Mouse (Mus musculus) urinary bladder, postnatal 10 days (tissue): Measurements from ENCODE around the gene Nbea.

Experiments used
- DNase-seq: peaks from one replicate; pipeline ENCODE4 v3.0.0; 2022; ENCODE audit warnings: low spot score

The Nbea gene

DNA sequence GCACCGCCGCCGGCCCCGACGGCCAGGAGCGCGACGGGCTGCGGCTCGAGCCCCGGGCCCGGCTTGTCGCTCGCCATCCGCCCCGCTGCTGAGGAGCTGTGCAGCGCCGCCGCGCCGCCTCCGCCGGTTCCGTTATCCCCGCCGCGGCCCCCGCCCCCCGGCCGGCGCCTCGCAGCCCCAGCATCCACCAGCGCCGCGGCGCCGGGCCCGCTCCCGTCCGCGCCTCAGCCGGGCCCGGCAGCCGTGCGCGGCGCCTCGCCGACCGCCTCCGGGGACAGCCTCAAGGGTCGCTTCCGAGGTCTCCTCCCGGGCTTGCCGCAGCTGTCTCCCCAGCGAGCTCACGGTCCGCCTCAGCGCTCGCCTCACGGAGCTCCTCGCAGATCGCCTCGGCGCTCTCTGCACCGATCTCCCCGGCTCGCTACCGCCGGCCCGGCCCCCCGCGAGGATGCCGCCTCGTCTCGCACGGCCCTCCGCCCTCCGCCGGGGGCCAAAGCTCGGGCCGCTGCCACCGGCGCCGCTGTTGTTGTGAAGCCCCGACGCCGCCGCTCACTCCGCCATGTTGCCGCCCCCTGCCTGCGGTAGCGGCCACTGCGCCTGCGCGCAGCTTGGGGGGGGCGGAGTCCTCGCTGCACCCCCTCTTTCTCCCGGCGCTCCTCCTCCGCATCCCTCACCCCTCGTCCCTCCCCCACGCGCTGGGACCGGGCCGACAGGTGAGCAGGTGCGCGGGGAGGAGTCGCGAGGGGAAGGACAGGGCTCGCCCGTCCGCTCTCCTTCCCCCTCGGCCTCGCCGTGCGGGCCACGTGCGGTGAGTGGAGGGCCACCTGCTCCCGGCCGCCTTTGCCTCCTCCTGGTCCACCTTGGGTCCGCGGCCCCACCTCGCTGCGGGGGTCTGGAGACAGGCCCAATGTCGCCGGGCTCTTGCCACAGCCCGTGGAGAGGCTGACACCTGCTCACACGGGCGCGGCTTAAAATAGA, at the start of gene Nbea:
Nbea (minus strand) TSS at position 543 of the 975 bp plus-strand sequence.
- peak; percentile 39 for DNase-seq

DNA sequence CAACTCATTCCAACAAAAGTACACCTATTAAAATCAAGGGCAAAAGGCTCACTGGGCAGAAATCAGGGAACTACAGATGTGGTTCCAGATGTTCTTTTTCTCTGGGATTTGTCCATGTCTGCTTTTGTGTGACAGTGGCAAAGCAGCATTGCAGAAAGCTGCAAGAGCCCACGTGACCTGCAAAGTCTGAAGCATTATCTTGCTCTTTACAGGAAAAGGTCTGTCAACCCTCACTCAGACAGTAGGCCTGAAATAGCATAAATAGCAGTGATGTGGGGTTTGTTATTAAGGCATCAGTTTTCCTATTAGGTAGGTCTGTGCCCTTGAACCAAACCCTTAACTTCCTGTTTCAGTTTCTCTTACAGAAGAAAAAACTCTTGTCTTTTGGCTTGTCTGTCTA, 45.8 kb upstream of the Nbea start:
- DNase-seq, result no peak

DNA sequence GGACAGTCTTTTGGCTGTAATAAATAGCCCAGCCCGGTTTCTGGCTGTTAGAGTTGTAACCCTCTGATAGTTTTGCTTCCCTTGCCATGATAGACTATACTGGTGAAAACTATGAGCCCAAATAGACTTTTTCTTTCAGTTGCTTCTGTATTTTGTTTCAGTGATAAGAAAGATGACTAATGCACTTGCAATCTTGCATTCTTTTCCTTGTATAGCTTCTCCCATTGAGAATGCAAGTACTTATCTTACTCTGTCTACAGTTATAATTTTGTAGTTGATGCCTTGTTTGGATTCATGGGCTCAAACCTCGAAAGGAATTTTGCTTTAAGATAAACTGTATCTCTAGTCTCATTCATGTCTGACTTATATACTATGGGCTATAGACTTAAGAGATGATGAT, 32.5 kb upstream of the Nbea start:
- no peak for DNase-seq

DNA sequence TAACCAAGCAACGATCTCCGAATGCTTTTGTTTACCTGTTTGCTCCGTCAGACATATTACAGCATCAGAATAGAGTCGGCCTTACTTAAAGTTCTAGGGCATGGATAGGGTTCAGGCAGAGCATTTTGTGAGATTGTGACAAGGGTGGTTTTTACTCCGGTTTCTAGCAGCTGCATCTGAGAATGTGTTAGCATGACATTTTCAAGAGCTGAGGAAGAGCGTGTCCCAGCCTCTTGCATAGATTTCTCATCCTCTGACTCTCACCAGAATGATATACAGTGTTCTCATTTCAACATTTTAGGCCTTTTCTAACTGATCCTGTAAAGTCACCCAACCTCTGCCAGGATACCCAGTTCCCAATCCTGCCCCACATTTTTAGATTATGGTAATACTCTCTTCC, 20.5 kb upstream of the Nbea start:
- no peak for DNase-seq

DNA sequence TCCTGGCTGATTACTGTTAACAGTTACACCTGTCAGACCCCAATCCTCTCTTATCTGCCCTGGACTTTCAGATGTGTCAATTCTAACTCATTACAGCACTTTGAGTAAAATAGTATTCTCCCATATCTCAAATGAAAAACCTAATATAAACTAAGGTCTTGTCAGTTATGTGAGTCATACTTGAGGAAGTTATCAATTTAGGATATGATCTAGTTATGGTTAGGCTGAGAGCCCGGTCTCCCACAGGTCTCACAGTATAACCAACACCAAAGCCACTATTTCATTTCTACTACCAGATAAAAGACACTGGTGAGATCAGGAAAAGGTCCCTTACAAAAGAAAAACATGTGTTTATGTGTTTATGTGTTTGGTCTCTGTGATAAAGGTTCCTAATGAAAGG, 4.7 kb upstream of the Nbea start:
- no peak for DNase-seq

DNA sequence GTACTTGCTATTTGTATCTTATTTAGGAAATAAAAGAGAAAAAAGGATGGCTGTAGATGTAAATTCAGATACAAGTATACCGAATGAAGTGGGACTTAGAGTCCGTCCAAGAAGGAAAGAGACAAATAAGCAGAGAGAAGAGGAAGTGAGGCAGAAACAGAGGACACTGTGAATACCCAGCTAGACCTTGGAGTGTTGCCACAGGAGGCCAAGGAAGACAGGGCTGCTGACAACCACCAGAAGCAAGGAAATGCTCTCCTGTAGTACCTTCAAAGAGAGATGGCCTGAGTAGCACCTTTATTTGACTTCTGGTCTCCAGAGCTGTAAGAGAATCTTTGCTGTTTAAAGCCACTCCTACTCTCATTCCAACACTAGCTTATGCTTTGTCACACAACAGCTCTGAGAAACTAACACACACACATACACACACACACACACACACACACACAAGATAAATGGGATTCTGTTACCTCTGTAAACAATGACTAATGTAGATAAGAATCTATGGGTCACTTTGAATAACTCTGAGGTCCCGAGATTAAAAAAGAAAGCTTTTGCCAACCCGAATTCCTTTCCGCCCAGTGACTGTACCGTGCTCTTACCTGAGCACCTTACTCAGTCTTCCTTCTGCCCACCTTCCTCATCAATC, 3.8 kb upstream of the Nbea start:
- DNase-seq, result no peak

DNA sequence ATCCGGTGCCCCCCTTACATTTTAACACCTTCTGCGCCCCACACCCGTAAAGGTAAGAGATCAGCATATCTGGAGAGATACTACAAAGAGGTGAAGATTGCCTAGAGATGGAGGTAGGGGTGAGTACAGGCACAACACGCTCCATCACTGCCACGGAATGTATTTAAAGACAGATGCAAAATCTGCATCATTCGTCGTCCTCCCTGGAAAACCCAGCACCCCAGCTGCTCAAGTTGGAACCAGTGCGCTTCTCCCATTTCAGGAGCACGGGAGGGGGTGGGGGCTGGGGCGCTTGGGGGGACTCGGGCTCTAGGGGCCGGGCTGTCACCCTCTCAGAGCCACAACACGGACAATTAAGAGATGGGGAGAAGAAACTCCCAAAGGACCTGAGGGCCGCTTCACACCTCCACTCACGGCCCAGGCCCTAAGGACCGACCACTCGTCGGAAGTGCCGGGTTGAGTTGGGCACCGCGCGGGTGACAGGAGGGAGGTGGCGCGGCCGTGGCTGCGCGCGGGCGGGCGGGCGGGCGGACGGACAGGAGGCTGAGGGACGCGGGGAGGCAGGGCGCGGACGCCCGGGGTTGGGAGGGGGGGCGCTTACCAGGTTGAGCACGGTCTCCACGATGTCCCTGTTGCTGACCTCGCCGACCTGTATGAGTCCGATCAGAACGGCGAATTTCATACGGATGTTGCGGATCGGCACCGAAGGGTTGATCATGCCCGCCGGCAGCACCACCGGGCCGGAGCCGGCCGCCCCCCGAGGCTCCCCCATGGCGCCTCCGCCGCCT, 936 bp downstream of the Nbea start:
- no peak for DNase-seq

DNA sequence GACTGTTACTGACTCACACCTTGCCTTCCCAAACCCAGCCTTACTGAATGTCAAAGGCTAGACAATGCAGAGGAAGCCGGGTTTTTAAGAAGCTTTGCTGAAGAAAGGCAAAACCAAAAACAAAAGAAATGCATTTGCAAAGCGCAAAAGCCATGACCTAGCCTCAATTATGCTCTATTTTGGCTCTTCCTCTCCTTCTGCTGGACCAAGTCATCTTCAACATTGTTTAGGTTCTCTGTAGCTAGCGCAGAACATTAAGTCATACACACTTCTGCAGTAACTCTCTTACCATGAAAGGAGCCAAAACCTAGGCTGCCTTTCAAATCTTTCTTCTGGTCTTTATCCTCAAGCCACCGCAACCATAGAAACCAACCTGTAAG, 1.5 kb downstream of the Nbea start:
- DNase-seq, result no peak

DNA sequence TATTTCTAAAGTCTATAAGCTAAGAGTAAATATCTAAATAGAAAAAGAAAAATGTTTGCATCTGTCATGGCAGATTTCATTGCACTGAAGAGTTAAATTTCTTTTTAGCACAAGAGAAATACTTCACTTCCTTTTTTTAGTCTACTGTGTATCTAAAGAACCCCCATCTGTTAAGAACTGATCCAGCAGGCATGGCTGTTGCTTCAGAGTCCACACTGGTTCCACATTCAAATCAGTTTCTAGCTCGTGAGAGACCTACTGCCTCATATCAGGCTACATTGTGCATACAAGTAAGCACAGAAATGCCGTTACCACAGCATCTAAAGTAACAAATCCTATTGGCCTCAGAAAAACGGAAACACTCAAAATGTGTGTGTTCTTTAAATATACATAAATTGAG, 2.5 kb downstream of the Nbea start:
- no peak for DNase-seq

DNA sequence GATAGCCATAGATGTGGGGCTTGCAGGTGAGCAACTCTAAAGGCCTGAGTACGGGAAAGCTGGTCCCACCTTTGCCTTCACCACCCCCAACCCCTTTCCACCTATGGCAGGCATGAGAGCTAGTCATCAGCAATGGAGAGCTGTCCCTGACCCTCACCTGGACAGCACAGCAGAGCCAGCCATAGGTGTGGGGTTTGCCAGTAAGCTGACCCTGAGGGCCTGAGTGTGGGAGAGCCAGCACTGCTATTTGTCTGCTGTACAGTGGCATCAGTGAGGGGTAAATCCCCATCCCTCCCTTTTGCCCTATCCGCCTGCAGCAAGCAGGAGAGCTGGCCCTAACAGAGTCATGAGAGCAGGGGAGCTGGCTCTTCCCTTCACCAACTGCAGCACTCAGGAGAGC, 25.6 kb downstream of the Nbea start:
- no peak for DNase-seq

DNA sequence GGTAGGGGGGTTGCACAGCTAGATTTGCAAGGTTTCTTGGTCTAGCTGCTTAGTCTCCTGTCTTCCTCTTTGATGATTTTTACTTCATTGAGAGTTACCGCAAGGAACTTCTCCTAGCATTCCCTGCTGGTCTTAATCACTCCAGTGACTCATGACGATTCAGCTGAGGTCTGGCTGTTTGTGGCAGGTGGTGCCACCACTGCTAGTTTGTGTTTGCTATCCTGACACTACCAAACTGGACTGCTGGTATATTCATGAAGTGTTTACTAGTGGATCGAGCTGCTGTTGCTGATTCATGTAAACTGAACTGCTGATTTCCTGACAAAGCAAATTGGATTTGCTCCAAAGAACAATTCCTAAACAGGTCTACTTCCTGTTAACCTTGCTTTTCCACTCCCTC, 56.8 kb downstream of the Nbea start:
- DNase-seq, result no peak

DNA sequence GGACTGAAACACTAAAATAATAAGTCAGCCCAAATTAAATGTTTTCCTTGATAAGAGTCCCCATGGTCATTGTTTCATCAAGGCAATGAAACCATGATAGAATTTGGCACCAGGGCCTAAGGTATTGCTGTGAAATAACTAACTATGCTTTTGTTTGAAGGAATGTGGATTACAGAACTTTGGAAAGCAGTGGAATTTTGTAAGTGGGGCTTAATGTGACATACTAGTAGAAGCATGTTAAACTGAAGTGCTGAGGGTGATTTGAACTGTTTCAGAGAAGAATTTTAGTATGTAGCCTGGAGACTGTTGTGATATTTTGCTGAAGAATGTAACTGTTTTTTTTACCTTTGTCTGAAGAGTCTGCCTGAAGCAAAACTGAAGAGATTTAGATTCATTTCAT, 66.9 kb downstream of the Nbea start:
- DNase-seq, result no peak

DNA sequence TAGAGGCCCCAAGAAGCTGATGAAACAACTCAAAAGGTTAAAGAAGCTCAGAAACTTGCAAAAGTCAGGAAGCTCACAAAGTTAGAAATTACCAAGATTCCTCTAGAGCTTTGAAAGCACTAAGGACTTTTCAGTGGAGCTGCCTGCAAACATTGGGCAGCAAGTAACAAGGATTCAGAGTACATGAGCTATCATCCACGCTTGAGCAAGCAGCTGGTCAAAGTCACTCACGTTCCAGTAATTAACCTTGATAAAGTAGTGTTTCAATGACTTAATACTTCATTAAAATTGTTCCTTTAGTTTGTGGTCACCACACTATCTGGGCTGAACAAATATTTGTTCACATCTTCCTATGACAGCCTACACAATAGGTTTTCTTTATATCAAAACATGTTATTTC, 75.4 kb downstream of the Nbea start:
- DNase-seq, result no peak

DNA sequence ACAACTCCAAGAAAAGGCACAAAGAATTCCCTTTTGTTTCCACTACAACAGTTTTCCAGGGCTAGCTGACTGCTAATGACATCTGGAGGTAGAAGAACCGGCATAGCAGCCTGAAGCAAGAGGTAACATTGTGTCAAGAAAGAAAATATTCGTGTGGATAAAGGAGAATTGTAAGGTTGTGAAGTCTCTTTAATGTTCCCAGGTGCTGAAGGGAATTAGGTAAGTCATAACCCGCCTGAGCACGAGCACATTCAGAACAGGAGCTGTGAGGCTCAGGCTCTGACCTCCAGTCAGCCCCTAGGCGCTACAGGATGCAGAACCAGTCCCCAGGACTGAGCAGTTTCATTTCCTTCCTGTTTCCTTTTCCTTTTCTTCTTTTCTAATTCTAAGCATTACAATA, 86.4 kb downstream of the Nbea start:
- DNase-seq, result no peak

DNA sequence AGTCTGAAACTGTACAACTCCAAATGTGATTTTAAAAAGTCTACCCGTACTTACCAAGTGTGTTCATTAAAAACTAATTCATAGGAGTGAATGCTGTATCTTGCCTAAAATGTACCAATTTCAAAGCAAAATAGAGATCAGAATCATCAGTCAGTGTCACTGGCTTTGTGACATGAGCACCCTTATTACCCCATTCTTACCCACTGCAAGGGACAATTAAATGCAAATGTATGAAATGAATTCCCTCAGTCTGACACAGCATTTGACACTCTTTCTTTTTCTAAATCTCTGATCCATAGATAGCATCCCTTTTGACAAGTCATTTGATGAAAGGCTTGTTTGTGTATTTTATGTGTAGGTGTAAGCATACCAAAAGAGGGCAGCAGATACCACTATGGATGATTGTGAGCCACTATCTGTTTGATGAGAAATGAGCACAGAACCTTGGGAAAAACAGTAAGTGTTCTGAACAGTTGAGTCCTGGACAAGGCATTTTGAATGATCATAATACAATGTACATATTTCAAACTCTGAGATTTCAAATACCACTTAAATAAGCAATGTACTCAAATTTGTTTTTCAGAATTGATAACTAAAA, 104.4 kb downstream of the Nbea start:
- DNase-seq, result no peak

DNA sequence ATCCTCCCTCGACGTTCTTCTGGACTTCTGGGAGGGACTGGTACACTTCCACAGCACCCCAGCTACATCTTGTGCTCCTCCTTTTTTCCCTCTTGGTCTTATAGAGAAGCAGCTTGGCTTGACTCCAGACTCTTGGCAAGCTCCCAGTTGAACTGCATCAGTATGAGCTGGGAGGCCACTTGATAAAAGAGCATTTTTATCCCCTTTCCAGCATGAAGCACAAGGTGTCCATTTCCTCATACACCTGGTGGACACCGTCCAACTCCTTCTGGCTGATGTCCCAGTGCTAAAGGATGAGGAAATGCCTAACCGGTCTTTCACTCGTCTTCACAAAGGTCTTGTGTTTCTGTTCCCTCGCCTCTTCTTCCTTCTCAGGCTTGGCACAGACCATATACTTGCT, 115.7 kb downstream of the Nbea start:
- DNase-seq, result no peak

DNA sequence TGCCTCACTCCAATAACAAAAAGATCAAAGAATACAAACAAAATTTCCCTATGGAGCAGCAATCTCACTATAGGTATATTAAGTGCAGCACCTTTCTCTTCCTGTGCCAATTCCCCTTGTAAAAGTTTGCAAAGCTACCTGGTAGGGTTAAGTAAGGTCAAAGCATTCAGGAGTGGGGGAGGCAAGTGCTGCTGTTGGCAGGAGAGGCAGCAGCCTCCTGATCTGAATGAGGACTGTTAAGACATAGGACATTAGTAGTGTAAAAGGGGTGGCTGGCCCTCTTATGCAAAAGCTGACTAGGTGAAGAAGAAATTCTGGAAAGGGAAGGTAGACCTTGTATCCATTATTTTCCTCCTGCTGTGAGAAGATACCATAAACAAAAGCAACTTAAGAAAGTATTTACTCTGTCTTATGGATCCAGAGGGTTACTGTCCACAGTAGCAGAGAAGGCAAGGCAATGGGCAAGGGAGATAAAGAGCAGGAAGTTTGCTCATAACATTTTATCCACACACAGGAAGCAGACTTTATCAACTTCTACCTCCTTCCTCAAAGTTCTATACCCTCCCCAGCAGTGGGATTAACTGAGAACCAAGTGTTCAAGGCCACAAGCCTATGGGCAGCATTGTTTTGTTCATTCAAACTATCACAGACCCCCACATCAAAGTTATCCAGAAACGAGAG, 117.0 kb downstream of the Nbea start:
- no peak for DNase-seq

DNA sequence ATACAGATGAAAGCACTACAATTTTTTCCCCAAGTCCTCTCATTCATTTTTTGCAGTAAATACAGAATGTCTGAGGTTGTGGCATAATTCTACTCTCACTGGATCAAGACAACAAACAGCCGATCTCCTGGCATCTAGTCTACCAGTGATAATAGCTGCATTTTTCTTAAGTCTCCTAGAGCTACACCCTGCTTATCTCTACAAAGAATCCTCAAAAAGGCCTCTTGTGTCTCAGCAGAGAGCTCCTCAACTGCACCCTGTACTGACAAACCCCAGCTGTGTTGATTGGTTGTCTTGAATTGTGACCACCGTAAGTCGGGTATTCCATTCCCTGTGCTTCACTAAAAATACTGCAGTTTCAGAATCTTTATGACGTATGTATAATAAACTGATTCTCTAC, 118.3 kb downstream of the Nbea start:
- no peak for DNase-seq

DNA sequence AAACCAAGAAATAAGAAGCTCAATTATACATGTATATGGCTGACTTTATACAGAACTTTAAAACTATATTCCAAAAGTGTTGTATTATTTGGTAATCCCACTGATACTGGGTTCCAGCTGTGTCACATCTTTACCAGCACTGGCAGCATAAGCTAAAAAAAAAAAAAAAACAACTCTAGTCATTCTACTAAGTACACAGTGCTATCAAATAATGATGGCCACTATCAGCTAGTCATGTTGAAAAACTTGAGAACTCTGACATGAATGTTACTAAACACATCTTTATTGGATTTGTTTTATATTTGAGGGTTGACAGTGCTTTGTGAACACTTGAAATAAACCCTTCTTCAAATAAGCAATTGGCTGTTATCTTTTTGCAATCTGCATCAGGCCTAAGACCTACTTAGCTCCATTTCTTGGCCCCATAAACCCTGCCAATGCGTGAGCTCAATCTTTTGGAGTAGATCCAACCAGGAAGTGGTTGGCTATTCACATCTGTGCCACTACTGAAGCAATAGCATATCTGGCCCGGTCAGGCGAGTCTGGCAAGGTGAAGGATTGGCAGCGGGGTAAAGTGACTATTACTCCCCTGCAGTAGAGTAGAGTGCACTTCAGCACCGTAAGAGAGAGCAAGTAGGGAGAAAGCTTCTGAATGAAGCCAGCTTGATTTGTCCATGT, 137.7 kb downstream of the Nbea start:
- no peak for DNase-seq

DNA sequence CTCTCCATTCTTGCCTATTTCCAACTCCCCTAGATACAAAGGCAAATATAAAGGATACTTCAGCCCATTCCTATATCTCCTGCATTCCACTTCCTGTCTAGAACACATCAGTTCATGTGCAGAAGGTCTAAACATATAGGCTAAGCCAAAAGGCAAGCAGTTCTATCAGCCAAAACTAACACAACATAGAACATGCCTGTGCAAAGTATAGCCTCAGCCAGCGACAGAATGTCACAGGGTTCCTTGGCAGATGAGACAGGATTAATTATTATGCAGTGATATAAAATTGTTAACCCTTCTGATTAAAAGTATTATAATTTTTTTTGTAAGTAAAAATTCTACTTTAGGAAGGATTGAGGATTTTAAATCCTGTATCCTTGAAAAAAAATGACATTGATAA, 140.4 kb downstream of the Nbea start:
- DNase-seq, result no peak

DNA sequence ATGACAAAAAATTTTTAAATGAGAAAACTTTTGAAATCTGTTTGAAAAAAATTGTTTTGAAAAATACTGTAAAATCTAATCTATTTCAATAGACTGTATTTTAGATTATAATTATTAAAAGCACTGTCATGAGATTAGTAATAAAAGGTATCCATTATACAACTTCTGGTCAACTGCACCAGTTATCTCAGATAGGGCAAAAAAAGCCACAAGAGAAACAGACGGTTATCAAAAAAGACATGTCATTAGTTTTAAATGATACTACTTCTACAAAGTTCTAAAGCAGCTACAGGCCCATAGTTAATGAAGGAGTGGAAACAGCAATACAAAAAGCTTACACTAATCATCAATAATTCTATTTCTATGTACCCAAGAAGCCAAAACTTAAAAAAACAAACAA, 144.0 kb downstream of the Nbea start:
- no peak for DNase-seq
